Mouse (Mus musculus) CH12.LX (cell line): ENCODE data around the gene Ctdsp1. TPM values are rescaled to one million over a fixed set of nuclear protein-coding genes. Genes with fewer than 3 reads are reported as not detected.

ENCODE experiments used
- DNase-seq: peaks from one replicate; pipeline ENCODE4 v3.0.0-alpha.2; 2013; ENCODE audit errors: extremely low read depth
- H3K27ac ChIP-seq: 2 replicates; pipeline ENCODE4 v1.5.1; 2012; ENCODE audit warnings: low read depth, mild to moderate bottlenecking, control low read depth, moderate library complexity; ENCODE audit not compliant: insufficient read depth
- H3K27me3 ChIP-seq: replicated peaks from 2 replicates; pipeline ENCODE3; 2012; ENCODE audit warnings: inconsistent platforms
- H3K36me3 ChIP-seq, 2 experiments: replicated peaks in 1 of 2; 2 replicates each; pipeline versions ENCODE3 to v1.6.1; 2012; ENCODE audit warnings: inconsistent platforms in 1 of 2, low read length in 1 of 2, mild to moderate bottlenecking in 1 of 2, mixed read lengths in 1 of 2, moderate library complexity in 1 of 2; ENCODE audit not compliant: control insufficient read depth in 1 of 2, insufficient read depth in 1 of 2
- H3K4me1 ChIP-seq, 2 experiments: 2 replicates each; pipeline ENCODE4 v1.6.1; 2012; ENCODE audit warnings: inconsistent platforms in 1 of 2, moderate library complexity in 1 of 2; ENCODE audit not compliant: insufficient read depth in 2 of 2, control insufficient read depth in 1 of 2
- H3K4me2 ChIP-seq: 2 replicates; pipeline ENCODE4 v1.6.1; 2012; ENCODE audit warnings: low read depth, mild to moderate bottlenecking, control low read depth; ENCODE audit not compliant: poor library complexity, insufficient read depth, severe bottlenecking
- H3K4me3 ChIP-seq, 3 experiments: fragments of 150-350 bp in 1 of 3; sonication (generic) in 1 of 3; replicated peaks in 1 of 3; 2 replicates each; pipeline versions ENCODE3 to v1.5.1; 2011 to 2012; ENCODE audit warnings: low read depth in 2 of 3, low read length in 2 of 3, mild to moderate bottlenecking in 2 of 3, moderate library complexity in 2 of 3, control low read depth in 1 of 3, improper control_type of control experiment in 1 of 3, inconsistent platforms in 1 of 3, mixed read lengths in 1 of 3; ENCODE audit not compliant: poor library complexity in 1 of 3
- H3K79me2 ChIP-seq: replicated peaks from 2 replicates; pipeline ENCODE4 v1.6.1; 2012; ENCODE audit warnings: mild to moderate bottlenecking, moderate library complexity; ENCODE audit not compliant: control insufficient read depth, poor library complexity, insufficient read depth, severe bottlenecking; ENCODE audit errors: extremely low read depth
- H3K9ac ChIP-seq: 2 replicates; pipeline ENCODE4 v1.6.1; 2012; ENCODE audit warnings: low read depth, mild to moderate bottlenecking, control low read depth, moderate library complexity; ENCODE audit not compliant: insufficient read depth
- H3K9me3 ChIP-seq: replicated peaks from 2 replicates; pipeline ENCODE3; 2012; ENCODE audit warnings: low read length, inconsistent platforms, mixed read lengths
- BHLHE40 ChIP-seq: IDR thresholded peaks from 2 replicates; pipeline ENCODE4 v1.6.1; 2011; ENCODE audit warnings: mild to moderate bottlenecking, low read depth, low read length, improper control_type of control experiment
- CHD1 ChIP-seq: IDR thresholded peaks from 2 replicates; pipeline ENCODE4 v1.6.1; 2012; ENCODE audit warnings: low read depth, low read length, improper control_type of control experiment, inconsistent platforms
- CTCF ChIP-seq, 2 experiments: IDR thresholded peaks in 1 of 2; conservative IDR thresholded peaks in 1 of 2; 2 replicates each; pipeline ENCODE4 v1.5.1; 2011 to 2012; ENCODE audit warnings: low read depth in 2 of 2, low read length in 2 of 2, improper control_type of control experiment in 1 of 2, inconsistent platforms in 1 of 2, mild to moderate bottlenecking in 1 of 2, moderate library complexity in 1 of 2
- ELF1 ChIP-seq: IDR thresholded peaks from 2 replicates; pipeline ENCODE4 v1.6.1; 2014; ENCODE audit warnings: low read depth, mild to moderate bottlenecking, inconsistent platforms, low read length, improper control_type of control experiment
- EP300 ChIP-seq: IDR thresholded peaks from 2 replicates; pipeline ENCODE4 v1.6.1; 2011; ENCODE audit warnings: low read length, improper control_type of control experiment
- GABPA ChIP-seq: IDR thresholded peaks from 2 replicates; pipeline ENCODE4 v1.6.1; 2012; ENCODE audit warnings: low read depth, low read length, improper control_type of control experiment, inconsistent platforms; ENCODE audit not compliant: insufficient replicate concordance
- HCFC1 ChIP-seq: IDR thresholded peaks from 2 replicates; pipeline ENCODE4 v1.6.1; 2012; ENCODE audit warnings: low read depth, mild to moderate bottlenecking, inconsistent platforms, low read length, improper control_type of control experiment
- IRF4 ChIP-seq: IDR thresholded peaks from 2 replicates; pipeline ENCODE4 v1.6.1; 2014; ENCODE audit warnings: low read depth, mild to moderate bottlenecking, inconsistent platforms, low read length, improper control_type of control experiment
- JUN ChIP-seq: IDR thresholded peaks from 2 replicates; pipeline ENCODE4 v1.6.1; 2011; ENCODE audit warnings: low read depth, mild to moderate bottlenecking, low read length, improper control_type of control experiment, moderate library complexity; ENCODE audit not compliant: insufficient read depth
- JUND ChIP-seq: conservative IDR thresholded peaks from 2 replicates; pipeline ENCODE4 v1.6.1; 2011; ENCODE audit warnings: low read depth, low read length, improper control_type of control experiment
- KAT2A ChIP-seq: IDR thresholded peaks from 2 replicates; pipeline ENCODE4 v1.6.1; 2012; ENCODE audit warnings: low read length, improper control_type of control experiment, inconsistent platforms; ENCODE audit not compliant: insufficient replicate concordance
- MAFK ChIP-seq: IDR thresholded peaks from 2 replicates; pipeline ENCODE4 v1.6.1; 2011; ENCODE audit warnings: low read length, improper control_type of control experiment; ENCODE audit not compliant: insufficient replicate concordance
- MAX ChIP-seq: IDR thresholded peaks from 2 replicates; pipeline ENCODE4 v1.6.1; 2011; ENCODE audit warnings: low read length, improper control_type of control experiment
- MAZ ChIP-seq: IDR thresholded peaks from 2 replicates; pipeline ENCODE4 v1.6.1; 2012; ENCODE audit warnings: low read depth, mild to moderate bottlenecking, inconsistent platforms, low read length, improper control_type of control experiment, moderate library complexity
- MEF2A ChIP-seq: IDR thresholded peaks from 2 replicates; pipeline ENCODE4 v1.6.1; 2014; ENCODE audit warnings: low read depth, mild to moderate bottlenecking, inconsistent platforms, low read length, improper control_type of control experiment, borderline replicate concordance
- MXI1 ChIP-seq: IDR thresholded peaks from 2 replicates; pipeline ENCODE4 v1.6.1; 2011; ENCODE audit warnings: mild to moderate bottlenecking, low read depth, low read length, improper control_type of control experiment
- MYC ChIP-seq: IDR thresholded peaks from 2 replicates; pipeline ENCODE4 v1.6.1; 2011; ENCODE audit warnings: low read depth, mild to moderate bottlenecking, improper control_type of control experiment, low read length
- NELFE ChIP-seq: IDR thresholded peaks from 2 replicates; pipeline ENCODE4 v1.6.1; 2011; ENCODE audit warnings: low read depth, low read length, improper control_type of control experiment
- NRF1 ChIP-seq: IDR thresholded peaks from 2 replicates; pipeline ENCODE4 v1.6.1; 2014; ENCODE audit warnings: low read depth, mild to moderate bottlenecking, inconsistent platforms, low read length, improper control_type of control experiment, moderate library complexity
- PAX5 ChIP-seq: IDR thresholded peaks from 2 replicates; pipeline ENCODE4 v1.6.1; 2012; ENCODE audit warnings: low read length, inconsistent platforms, mixed read lengths
- POLR2A ChIP-seq: IDR thresholded peaks from 2 replicates; pipeline ENCODE4 v1.6.1; 2011; ENCODE audit warnings: low read depth, mild to moderate bottlenecking, improper control_type of control experiment, low read length
- POLR2AphosphoS2 ChIP-seq: IDR thresholded peaks from 2 replicates; pipeline ENCODE4 v1.6.1; 2011; ENCODE audit warnings: low read depth, low read length, improper control_type of control experiment
- RAD21 ChIP-seq: IDR thresholded peaks from 2 replicates; pipeline ENCODE4 v1.6.1; 2011; ENCODE audit warnings: low read depth, mild to moderate bottlenecking, low read length, improper control_type of control experiment, moderate library complexity
- RCOR1 ChIP-seq: conservative IDR thresholded peaks from 2 replicates; pipeline ENCODE4 v1.6.1; 2012; ENCODE audit warnings: low read depth, mild to moderate bottlenecking, inconsistent platforms, low read length, improper control_type of control experiment
- SIN3A ChIP-seq: IDR thresholded peaks from 2 replicates; pipeline ENCODE4 v1.6.1; 2012; ENCODE audit warnings: low read length, improper control_type of control experiment, inconsistent platforms
- SMC3 ChIP-seq: IDR thresholded peaks from 2 replicates; pipeline ENCODE4 v1.6.1; 2011; ENCODE audit warnings: low read depth, low read length, improper control_type of control experiment
- TBP ChIP-seq: conservative IDR thresholded peaks from 2 replicates; pipeline ENCODE4 v1.6.1; 2011; ENCODE audit warnings: low read depth, low read length, improper control_type of control experiment
- TCF12 ChIP-seq: IDR thresholded peaks from 2 replicates; pipeline ENCODE4 v1.6.1; 2014; ENCODE audit warnings: low read depth, mild to moderate bottlenecking, inconsistent platforms, low read length, improper control_type of control experiment
- UBTF ChIP-seq: IDR thresholded peaks from 2 replicates; pipeline ENCODE4 v1.6.1; 2012; ENCODE audit warnings: low read depth, mild to moderate bottlenecking, inconsistent platforms, low read length, improper control_type of control experiment, moderate library complexity
- USF1 ChIP-seq: IDR thresholded peaks from 2 replicates; pipeline ENCODE4 v1.6.1; 2014; ENCODE audit warnings: low read depth, mild to moderate bottlenecking, inconsistent platforms, low read length, improper control_type of control experiment
- USF2 ChIP-seq: conservative IDR thresholded peaks from 2 replicates; pipeline ENCODE4 v1.6.1; 2011; ENCODE audit warnings: low read depth, low read length, improper control_type of control experiment
- ZC3H11A ChIP-seq: IDR thresholded peaks from 2 replicates; pipeline ENCODE4 v1.6.1; 2012; ENCODE audit warnings: low read depth, mild to moderate bottlenecking, inconsistent platforms, low read length, improper control_type of control experiment
- ZKSCAN1 ChIP-seq: IDR thresholded peaks from 2 replicates; pipeline ENCODE4 v1.6.1; 2012; ENCODE audit warnings: low read depth, inconsistent platforms, low read length, improper control_type of control experiment, borderline replicate concordance
- ZMIZ1 ChIP-seq: IDR thresholded peaks from 2 replicates; pipeline ENCODE4 v1.6.1; 2012; ENCODE audit warnings: low read depth, mild to moderate bottlenecking, inconsistent platforms, low read length, improper control_type of control experiment
- dilution Hi-C: fragments of 300-500 bp; cut with MboI; formaldehyde crosslinking; loops from 2 replicates; pipeline ENCODE4 v1.14.3; 2020; ENCODE audit warnings: low sequenced_read_pairs; ENCODE audit not compliant: extremely low pct_unique_long_range_greater_than_20kb, extremely low pct_ligation_motif_present
- in situ Hi-C: fragments of 300-500 bp; cut with MboI; formaldehyde crosslinking; loops from 3 replicates; pipeline ENCODE4 v1.14.3; 2019; ENCODE audit warnings: low sequenced_read_pairs, low pct_ligation_motif_present, low pct_unique_long_range_greater_than_20kb, mixed read lengths
- polyA plus RNA-seq: library from polyadenylated mRNA; unstranded; fragments of >175 nt; gene quantifications from 2 replicates; pipeline ENCODE4 v1.2.1, GENCODE M21; 2012; ENCODE audit warnings: low read depth; ENCODE audit not compliant: insufficient read length
- total RNA-seq, 2 experiments: library from RNA; depleted of rRNA; stranded (reverse); fragments of 300-350 nt in 1 of 2; fragments of >200 nt in 1 of 2; gene quantifications; 2 replicates each; pipeline ENCODE4 v1.2.3; 2012 to 2014

Gene Ctdsp1
- total and polyA plus RNA-seq, 3 experiments: 14.4 to 65.8 (median 23.4) TPM

GRCm38 (mm10) chr1:74397268-74397918 is 6.1 kb downstream of the Ctdsp1 start (continued):
- peak; percentile 64 for TF ChIP-seq HCFC1
- TF ChIP-seq USF1: no peak
- peak; percentile 47 for TF ChIP-seq SMC3
- peak; percentile 96 for TF ChIP-seq ELF1
- peak in 1 of 2 experiments; percentile 77; a peak in 2 of 4 replicates for TF ChIP-seq CTCF (conservative IDR thresholded peaks at IDR 0.05 in 1 of 2, IDR thresholded peaks at IDR 0.05 in 1 of 2; ENCODE audit: low read depth in 2 of 2, low read length in 2 of 2)
- peak; percentile 69; the same call in 1 of the 2 replicates for TF ChIP-seq ZMIZ1
- 0 out of 2 replicates have a peak, but pooled peaks have one; percentile 2 for TF ChIP-seq MYC
- peak; percentile 33; the same call in 1 of the 2 replicates for TF ChIP-seq UBTF
- peak; percentile 87 for TF ChIP-seq POLR2A
- TF ChIP-seq ZKSCAN1: no peak
- peak; percentile 67; the same call in 1 of the 2 replicates for TF ChIP-seq MXI1

GRCm38 (mm10) chr1:74397919-74398451 is 6.7 kb downstream of the Ctdsp1 start:
- no peaks in the 10 kb centered on the region for H3K9me3 ChIP-seq
- peak; percentile 81 for DNase-seq
- H3K4me1 ChIP-seq: peaks cover 2 to 38% of the 10 kb centered on the region in 2 experiments; a peak in 3 of 4 replicates
- H3K4me2 ChIP-seq: peak overlapping the region; percentile 18; the same call in 1 of the 2 replicates
- dilution Hi-C loops (no loop called here), in situ Hi-C loops (loop anchor here (10.0 kb wide), 1 partner anchor 47 kb away; no protein-coding TSS in a partner anchor)
- H3K27ac ChIP-seq: peak overlapping the region; percentile 74
- H3K27me3 ChIP-seq: no peaks in the 10 kb centered on the region
- H3K36me3 ChIP-seq: peaks cover 19 to 22% of the 10 kb centered on the region in 2 experiments
- peak overlapping the region; percentile 40 to 57 (median 43) for H3K4me3 ChIP-seq
- peak overlapping the region; percentile 53 for H3K9ac ChIP-seq
- peaks cover 10% of the 10 kb centered on the region for H3K79me2 ChIP-seq
- TF ChIP-seq MYC (peak; percentile 20; the same call in 1 of the 2 replicates), USF2 (no peak), CHD1 (no peak), BHLHE40 (peak; percentile 35; the same call in 1 of the 2 replicates), USF1 (no peak), ELF1 (no peak), RAD21 (peak; percentile 16), NRF1 (no peak), ZMIZ1 (no peak), EP300 (no peak), RCOR1 (no peak), KAT2A (no peak), MEF2A (peak; percentile 13), JUND (no peak), MAFK (no peak), SIN3A (0 out of 2 replicates have a peak, but pooled peaks have one; percentile 24), MAZ (no peak), MXI1 (no peak), TBP (no peak), JUN (no peak), POLR2AphosphoS2 (no peak), PAX5 (no peak), NELFE (peak; percentile 10; the same call in 1 of the 2 replicates), IRF4 (no peak; the same call in 1 of the 2 replicates), HCFC1 (no peak), ZKSCAN1 (no peak), MAX (no peak), POLR2A (no peak; the same call in none of the 2 replicates), UBTF (no peak), GABPA (no peak), TCF12 (no peak; the same call in 1 of the 2 replicates), ZC3H11A (no peak)
